Mouse (Mus musculus): ENCODE data around the gene Naa40.

The Naa40 gene

DNA sequence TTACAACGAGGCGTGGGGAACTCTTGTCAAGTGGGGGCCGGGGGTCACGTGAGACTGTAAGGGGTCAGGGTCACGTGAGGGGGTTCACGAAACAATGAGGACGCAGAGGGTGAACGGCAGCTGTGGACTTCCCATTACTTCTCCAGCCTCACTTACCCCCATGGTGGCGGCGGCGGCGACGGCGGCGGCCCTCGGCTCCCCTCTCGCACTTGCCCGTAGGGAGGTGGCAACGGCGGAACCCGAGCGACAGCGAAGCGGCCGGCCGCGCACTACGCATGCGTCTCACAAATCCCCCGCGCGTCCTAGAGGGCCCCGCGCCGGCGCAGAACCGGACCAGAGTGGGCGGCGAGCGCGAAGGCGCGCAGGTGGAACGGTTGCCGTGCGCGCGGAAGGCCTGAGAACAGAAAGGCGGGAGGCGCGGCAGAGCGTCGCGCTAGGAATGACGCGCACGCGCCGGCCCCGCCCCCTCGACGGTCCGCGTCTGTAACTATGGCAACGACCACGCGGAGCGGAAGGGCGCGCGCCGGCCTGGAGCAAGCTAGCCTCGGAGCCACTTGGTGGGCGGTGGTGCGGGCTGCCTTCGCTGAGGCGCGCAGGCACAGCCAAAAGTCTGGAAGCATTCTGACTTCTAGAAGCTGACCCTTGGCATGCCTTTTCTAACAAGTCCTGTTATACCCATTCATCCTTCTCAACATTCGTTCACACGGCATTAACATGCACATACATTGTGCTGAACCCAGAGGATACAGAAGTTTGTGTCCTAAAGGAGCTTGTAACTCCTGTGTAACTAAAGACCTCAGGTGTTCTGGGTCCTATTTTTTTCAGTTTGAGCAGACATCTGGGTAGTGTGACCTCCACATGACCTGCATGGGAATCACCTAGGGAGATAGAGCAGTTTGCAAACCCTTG, at the start of gene Naa40:
TSS of gene Naa40 (minus strand) at position 402 of the 909 bp plus-strand sequence.
- peak; percentile 98 for DNase-seq (ENCODE audit: low read depth, low spot score)

DNA sequence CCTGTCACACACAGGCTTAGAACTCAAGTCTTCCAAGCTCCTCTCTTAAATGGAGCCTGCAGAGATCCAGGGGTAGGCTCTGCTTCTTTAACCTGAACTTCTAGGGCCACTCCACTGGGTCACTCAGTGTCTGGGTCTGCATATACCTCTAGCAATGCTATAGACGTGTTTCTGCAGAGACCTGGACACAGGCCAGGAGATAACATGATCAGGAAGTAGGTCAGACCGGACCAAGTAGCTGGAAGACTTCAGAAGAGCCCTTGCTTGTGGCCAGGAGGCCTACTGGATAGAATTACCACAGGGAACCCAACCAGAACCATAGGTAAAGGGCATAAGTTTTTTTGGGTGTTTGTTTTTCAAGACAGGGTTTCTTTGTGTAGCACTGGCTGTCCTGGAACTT, 48.8 kb upstream of the Naa40 start:
- no peak for DNase-seq (ENCODE audit: low read depth, low spot score)

DNA sequence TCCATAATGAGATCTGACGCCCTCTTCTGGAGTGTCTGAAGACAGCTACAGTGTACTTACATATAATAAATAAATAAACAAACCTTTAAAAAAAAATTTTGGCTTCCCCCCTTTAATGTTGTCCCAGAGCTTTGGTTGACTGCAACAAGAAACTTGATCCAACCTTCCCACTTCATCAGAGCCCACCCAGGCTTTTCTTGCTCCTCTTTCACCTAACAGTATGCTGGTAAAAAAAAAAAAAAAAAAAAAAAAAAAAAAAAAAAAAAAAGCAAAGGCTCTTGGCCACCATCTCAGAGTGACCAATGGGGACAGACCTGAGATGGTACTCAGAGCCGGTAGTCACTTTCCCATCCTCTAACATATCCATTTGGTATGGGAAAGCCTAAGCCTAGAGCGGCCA, 47.3 kb upstream of the Naa40 start:
- DNase-seq (ENCODE audit: low read depth, low spot score) = no peak

DNA sequence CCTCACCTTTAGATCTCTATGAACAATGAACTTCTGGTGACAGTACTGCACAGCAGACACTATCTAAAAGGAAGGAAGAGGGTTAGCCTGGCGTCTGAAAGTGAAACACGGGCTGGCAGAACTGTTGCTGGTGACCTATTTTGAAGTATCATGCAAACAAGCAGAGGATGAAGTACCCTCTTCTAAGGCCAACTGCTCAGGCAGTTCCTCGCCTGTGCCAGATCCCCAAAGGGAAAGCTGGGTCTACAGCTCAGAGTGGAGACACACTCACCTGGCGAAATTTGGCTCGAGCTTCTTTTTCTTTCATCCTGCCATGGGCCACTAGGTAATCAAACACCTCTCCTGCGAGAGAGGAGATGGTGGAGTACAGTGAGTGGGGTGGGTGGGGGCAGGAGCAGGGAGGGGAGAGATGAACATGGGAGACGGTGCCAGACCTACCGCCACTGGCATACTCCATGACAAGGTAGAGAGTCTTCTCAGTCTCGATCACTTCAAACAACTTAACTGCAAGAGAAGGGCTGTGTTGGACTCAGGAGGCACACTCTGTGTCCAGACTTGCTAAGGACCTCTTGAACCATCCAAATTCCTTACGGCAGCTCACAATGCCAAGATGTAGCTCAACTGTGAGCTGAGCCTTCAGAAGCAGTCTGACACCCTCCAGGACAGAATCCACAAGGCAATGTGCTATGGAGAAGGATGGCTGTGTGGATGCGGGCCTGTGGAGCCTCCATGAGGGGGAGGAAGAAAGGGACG, 45.8 kb upstream of the Naa40 start:
- DNase-seq (ENCODE audit: low read depth, low spot score) = no peak

DNA sequence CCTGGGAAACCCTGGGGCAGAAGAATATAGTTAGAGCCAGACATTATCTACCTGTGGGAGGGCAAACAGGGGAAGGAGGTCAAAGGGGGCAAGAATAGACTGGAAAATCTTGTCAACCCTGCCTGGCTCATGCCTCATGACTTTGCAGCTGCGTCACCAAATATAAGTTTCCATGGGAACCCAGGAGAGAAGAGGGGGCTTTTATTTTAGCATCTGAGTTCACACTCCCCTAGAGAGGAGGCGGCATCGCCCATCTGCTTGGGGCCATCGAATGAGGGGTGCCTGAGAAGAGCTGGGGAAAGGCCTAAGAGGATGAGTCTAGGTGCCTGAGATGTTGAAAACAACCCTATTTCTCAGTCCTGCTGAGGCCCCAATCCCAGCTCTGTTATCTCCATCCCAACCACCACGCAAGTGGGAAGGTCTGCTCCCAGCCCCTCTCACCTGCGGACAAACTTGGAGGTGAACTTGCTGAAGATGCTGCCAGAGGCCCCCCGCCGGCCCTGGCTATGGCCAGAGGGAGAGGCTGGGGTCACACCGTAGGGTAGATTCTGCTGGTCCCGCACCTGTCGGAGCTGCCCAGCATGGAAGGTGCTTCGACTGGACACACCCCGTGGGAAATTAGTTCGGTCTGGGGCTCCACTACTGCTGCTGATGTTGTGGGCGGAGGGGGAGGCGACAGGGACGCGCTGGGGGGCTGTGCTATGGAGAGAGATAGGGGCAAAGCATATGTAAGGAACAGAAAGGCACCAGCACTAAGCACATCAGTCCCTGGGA, 39.8 kb upstream of the Naa40 start:
- DNase-seq (ENCODE audit: low read depth, low spot score) = peak; percentile 94

DNA sequence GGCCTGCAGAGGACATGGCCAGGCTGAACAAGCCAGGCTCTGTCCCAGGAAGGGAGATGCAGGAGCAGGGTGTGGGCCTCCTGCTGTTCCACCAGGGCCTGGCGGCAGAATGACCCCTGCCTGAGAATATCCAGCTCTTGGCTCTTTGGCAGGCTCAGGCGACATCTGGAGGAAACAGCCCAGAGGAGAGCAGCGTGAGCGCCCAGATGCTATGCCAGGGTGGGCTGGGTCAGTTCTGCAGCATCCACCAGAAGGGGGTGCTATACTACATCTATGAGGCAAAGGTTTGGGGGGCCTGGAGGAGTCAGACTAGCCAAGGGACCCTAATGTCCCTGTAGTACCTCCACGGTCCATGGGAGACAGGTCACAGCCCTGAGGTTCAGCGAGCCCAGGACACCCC, 38.1 kb upstream of the Naa40 start:
- DNase-seq (ENCODE audit: low read depth, low spot score) = peak; percentile 70

DNA sequence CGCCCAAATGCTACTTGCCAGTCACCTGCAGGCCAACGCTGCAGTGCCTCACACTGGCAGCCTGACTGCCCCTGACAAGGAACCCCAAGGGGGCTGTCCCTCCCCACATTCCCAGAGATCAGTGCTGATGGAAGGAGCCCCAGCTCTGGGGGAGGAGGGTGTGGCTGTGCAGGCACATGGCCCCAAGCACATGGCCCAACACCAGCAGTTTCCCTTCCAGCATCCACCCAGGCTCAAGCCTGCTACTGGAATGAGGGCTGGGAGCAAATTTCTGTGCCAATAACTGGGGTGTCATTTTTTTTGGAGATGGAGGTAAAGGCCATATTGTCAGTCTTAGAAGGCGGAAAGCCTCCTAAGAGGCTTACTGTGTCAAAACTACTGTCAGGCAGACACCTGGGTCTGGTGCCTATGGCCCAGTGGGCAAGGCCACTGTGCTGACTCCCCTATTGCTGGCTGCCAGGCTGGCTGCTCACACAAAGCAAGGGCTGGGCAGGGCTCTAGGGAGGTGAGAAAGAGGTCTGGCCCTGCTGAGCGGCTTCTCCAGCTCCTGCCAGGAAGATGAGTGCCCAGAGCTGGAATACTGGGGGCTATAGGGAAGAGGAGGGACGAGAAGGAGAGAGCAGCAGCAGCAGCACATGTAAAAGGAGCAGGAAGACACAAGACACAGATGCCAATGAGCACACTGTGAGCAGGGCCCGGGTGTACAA, 37.4 kb upstream of the Naa40 start:
- DNase-seq (ENCODE audit: low read depth, low spot score) = peak; percentile 63

DNA sequence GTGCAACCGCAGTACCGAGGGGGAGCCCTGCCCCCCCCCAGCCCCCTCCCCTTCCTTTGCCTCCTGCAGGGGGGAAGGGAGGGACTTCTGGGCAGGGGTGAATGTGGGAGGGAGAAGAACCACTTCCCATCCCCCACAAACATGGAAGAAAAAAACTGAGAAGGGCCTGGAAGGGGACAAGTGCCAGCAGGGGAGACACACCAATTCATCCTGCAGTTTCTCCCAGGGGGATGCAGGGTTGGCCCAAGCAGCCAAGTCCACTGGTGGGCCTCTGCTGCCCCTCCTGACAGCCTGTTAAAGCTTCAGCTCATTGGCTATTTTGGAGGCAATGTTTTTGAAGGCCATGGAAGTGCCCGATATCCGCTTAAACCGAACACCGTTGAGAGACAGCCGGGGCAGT, 35.8 kb upstream of the Naa40 start:
- no peak for DNase-seq (ENCODE audit: low read depth, low spot score)

DNA sequence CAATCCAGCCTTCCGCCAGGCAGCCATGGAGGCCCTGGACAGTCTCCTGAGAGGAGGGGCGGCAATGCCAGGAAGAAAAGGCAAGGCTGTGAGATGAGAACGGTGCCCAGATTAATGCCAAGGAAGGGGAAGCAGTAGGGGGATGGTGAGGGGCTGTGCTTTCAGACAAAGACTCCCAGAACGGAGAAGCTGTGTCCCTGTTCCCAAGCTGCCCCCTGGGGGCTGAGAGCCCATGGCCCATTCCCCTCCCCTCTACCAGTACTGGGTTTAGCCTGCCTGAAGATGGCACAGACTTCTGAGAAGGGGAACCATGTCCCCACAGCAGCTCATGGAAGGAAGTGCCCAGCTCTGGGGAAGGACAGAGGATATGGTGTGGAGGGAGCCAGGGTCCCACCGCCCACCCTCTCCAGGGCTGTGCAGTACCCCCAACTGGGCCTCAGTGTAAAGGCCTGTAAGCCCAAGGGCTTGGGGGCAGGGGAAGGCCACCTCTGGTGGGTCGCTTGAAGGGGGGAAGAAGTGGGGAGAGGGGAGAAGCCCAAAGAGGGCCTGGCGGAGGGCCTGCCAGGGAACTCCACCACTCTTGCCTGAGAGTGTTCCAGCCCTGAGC, 35.2 kb upstream of the Naa40 start:
- DNase-seq (ENCODE audit: low read depth, low spot score) = no peak

DNA sequence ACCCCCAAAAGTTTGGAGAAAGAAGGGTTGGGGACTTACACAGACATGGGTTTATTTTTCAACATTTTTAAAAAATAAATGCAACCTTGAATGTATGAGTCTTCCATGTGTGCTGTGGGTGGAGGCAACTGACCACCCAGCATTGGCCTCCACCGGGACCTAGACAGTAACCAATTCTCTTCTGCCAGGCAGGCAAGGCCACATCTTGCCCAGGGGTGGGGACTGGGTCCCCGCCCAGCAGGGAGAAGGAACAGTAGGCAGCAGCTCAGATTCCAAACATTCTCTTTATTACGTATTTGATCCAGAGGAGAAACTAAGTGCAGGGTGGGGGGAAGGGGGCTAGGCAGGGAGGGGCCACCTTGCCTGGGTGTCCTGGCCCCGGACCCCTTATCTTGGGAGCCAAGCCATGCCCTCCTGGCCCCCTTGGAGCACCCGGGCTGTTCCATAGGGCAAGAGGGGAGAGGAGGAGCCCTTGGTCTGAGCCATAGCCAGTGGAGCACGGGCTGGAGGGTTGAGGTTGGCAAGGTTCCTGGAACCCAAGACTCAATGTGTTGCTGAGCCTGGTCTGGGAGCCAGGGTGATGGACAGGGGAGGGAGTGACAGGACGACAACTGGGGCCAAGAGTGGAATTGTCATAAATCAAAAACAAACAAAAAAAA, 34.3 kb upstream of the Naa40 start:
- peak; percentile 68 for DNase-seq (ENCODE audit: low read depth, low spot score)

DNA sequence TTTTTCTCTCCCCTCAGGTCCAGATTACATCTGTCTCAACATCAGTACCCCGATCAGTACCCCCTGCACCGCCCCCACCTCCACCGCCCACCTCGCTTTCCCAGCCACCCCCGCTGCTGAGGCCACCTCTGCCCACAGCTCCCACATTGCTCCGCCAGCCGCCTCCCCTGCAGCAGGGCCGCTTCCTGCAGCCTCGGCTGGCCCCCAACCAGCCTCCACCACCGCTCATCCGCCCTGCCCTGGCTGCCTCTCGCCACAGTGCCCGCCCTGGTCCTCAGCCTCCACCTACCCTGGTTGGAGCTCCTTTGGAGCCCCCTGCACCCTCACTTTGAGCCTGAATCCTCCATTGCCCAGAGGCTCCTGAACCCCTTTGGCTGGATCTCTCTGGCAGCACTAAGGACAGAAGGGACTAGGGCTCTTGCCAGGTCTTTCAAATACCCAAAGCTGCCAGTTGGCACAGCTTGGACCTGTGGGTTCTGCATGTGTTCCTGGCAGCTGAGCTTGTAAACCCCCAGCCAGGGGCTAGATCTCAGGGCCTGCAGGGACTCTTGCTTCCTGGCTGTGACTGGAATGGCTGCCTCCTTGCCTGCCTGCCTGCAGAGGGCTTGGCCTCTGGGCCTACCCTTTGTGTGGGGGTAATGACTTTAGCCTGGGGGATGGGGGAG, 33.5 kb upstream of the Naa40 start:
- DNase-seq (ENCODE audit: low read depth, low spot score) = peak; percentile 96

DNA sequence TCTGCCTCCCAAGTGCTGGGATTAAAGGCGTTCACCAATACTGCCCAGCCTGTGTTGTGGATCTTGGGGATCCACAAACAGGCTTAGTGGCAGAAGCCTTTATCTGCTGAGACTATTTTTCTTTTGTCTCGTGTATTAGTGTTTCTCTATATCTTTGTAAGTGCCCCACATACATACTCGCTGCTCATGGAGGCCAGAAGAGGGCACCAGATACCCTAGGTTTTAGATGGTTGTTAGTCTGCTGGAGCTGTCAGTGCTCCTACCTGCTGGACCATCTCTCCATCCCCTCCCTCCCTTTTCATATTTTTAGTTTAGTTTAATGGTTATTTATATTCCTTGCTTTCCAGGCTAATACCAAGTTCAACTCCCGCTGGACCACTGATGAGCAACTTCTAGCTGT, 32.5 kb upstream of the Naa40 start:
- no peak for DNase-seq (ENCODE audit: low read depth, low spot score)

DNA sequence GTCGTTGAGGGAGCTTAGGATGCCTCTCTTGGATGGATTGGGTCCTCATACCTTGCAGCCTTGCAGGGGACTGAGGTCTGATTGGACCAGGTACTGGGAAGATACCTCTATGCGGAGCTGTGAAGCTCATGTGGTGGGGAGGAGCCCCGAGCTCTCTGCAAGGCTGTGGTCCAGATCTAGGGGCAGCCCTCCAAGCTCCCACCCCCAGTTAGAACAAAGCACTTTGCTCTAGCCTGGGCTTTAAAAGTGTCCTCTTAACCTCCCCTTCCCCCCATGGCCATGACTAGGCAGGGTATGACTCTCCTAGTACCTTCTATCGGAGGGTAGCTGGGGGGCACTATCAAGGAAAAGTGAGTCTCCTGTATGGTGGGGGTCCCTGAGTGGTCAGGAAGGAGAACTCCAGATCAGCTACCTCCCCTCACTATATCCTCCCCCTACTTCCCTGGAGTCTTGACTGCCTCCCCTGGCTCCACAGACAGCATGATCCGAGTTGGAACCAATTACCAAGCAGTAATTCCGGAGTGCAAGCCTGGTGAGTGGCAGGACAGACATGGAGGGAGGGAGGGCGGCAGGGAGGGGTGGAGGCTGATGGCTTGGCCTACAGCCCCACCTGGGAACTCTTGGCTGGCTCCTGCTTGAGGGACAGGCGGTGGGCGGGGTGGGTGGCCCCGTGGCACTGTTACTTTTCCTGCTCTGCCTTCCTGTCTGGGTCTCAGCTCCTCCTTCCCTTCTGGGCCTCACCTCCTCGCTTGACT, 28.5 kb upstream of the Naa40 start:
- DNase-seq (ENCODE audit: low read depth, low spot score) = peak; percentile 71

DNA sequence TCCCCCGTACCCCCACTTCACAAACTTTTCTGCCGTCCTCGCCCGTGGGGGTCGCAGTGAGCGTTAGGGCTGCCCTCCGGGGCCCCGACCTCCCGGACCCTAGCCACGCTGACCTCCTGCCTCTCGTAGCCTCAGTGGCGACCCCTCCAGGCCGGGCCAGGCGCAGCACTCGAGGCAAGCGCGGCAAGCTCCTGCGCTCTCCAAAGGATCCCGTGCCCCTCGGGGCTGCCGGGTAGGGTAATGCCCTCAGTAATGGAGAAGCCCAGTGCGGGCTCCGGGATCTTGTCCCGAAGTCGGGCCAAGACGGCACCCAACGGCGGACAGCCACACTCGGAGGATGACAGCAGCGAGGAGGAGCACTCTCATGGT, 27.7 kb upstream of the Naa40 start:
- DNase-seq (ENCODE audit: low read depth, low spot score) = peak; percentile 59

DNA sequence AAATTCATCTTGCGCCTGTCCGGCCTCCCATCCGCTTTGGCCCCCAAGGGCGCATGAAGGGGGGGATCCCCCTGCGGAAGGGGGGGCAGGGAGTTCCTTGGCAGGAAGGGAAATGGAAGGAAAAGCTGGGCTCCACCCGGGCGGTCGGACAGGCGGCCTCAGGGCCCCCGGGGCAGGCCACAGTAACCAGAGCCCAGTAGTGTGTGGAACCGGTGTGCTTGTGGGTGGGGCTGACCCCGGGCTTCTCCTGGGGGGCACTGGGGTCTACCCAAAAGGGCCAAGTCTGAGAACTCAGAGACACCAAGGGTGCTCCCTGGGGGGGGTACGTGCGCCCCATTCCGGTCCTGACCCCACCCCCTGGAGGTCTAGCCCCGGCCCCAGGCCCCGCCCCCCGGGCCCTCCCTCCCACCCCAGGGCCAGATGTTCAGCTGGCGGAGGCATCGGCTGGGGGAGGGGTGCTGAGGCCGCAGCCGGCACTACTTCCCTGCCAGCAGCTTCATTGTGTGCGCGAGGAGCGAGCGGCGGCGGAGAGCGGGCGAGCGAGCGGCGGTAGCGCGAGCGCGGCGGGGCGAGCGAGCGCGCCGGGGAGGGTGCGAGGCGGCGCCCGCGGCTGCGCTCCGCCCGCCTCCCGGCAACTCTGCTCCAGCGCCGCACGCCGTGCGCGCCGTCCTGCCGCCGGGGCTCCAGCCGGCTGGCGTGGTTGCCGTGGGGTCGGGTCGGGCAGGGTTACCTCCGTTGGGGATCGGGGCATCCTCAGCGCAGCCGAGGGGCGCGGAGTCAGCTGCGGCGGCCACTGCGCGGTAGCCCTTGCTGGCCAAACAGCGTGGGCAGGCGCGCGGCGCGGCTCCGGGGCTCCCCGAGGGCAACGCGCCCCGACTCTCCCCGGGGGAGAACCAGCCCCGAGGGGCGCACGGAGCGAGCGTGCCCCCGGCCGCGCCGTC, 27.1 kb upstream of the Naa40 start:
- DNase-seq (ENCODE audit: low read depth, low spot score) = peak; percentile 90

DNA sequence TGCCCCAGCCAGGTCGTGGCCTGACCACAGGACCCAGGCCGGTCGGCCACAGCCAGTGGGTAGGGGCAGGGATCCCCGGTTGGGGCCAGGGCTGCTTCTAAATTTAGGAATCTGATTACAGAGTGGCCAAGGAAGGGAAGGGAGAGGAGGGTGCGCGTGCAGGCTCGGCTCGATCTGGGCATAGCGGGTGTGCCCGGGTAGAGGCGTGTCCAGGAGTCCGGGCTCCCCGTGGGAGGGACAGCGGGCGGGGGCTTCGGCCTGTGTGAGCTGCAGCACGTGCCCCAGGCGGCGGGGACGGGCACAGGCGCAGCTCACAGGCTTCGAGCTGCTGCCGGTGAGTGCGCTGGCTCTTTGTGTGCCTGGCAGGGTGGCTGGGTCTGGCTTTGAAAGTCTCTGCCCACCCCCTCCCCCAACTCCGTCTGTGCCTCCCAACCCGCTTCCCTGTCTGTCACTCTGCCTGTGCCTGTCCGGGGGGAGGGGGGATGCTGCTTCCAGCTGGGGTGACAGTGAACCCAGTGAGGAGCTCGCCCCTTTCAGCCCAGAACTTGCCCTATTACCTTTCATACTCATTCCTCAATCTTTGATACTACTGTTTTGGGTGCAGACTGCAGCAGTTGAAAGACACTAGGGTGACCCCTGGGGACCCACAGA, 26.2 kb upstream of the Naa40 start, which contains the start of gene Rcor2:
TSS of gene Rcor2 (plus strand) at position 235 of the 651 bp plus-strand sequence.
- peak; percentile 71 for DNase-seq (ENCODE audit: low read depth, low spot score)

DNA sequence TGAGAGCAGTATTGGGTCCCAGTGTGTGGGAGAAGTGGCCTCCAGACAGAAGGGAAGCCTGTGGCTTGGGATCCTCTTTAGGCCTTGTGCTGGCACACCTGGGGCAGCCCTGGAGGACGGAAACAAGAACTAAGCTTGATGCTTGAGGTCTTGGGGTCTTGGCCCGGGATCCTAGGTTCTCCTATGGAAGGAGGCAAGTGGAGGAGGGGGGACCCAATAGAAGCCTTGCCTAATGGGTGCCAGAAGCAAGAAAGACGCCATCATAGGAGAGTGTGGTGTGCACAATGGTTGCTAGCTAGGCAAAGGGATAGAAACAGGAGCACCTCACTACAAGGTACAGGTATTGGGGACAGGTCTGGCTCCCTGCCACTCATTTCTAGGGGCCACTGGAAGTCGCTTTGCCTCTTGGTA, 25.4 kb upstream of the Naa40 start:
- no peak for DNase-seq (ENCODE audit: low read depth, low spot score)
